Mouse (Mus musculus): ENCODE results near the gene Lama5.
"Not testable (repeated sequence)": the region's sequence is repeated elsewhere in the genome, so short reads cannot be mapped to it uniquely, and the experiment has no call there.

The Lama5 gene

GRCm38 (mm10) chr2:180225762-180226378 is at the start of gene Lama5:
Gene Lama5, minus strand, starts transcription at chr2:180225859.
- DNase-seq (ENCODE audit: low read depth, low spot score): no peak

- no peak for DNase-seq (ENCODE audit: low read depth, low spot score)
Observed at GRCm38 (mm10) chr2:180274523-180274922, 48.9 kb upstream of the Lama5 start.

- DNase-seq (ENCODE audit: low read depth, low spot score): peak; percentile 96
Observed at GRCm38 (mm10) chr2:180273394-180274244, 48.0 kb upstream of the Lama5 start, which contains the start of gene Cables2. Gene Cables2, minus strand, starts transcription at chr2:180273496.

- no peak for DNase-seq (ENCODE audit: low read depth, low spot score)
Observed at GRCm38 (mm10) chr2:180272884-180273321, 47.2 kb upstream of the Lama5 start.

- no peak for DNase-seq (ENCODE audit: low read depth, low spot score)
Observed at GRCm38 (mm10) chr2:180271804-180272395, 46.2 kb upstream of the Lama5 start.

GRCm38 (mm10) chr2:180270537-180271255 is 45.0 kb upstream of the Lama5 start:
- no peak for DNase-seq (ENCODE audit: low read depth, low spot score)

GRCm38 (mm10) chr2:180269329-180269728 is 43.7 kb upstream of the Lama5 start:
- DNase-seq (ENCODE audit: low read depth, low spot score): no peak

GRCm38 (mm10) chr2:180267955-180268354 is 42.3 kb upstream of the Lama5 start:
- DNase-seq (ENCODE audit: low read depth, low spot score): no peak

GRCm38 (mm10) chr2:180262891-180263290 is 37.2 kb upstream of the Lama5 start:
- no peak for DNase-seq (ENCODE audit: low read depth, low spot score)

GRCm38 (mm10) chr2:180262441-180262840 is 36.8 kb upstream of the Lama5 start:
- DNase-seq (ENCODE audit: low read depth, low spot score): no peak

- DNase-seq (ENCODE audit: low read depth, low spot score): no peak
Observed at GRCm38 (mm10) chr2:180261901-180262300, 36.2 kb upstream of the Lama5 start.

- no peak for DNase-seq (ENCODE audit: low read depth, low spot score)
Observed at GRCm38 (mm10) chr2:180260610-180261480, 35.2 kb upstream of the Lama5 start.

GRCm38 (mm10) chr2:180259826-180260609 is 34.4 kb upstream of the Lama5 start:
- not testable (repeated sequence) for DNase-seq (ENCODE audit: low read depth, low spot score)

GRCm38 (mm10) chr2:180258951-180259484 is 33.4 kb upstream of the Lama5 start:
- DNase-seq (ENCODE audit: low read depth, low spot score): not testable (repeated sequence)

- no peak for DNase-seq (ENCODE audit: low read depth, low spot score)
Observed at GRCm38 (mm10) chr2:180257963-180258865, 32.6 kb upstream of the Lama5 start.

- peak; percentile 98 for DNase-seq (ENCODE audit: low read depth, low spot score)
Observed at GRCm38 (mm10) chr2:180257001-180257521, 31.4 kb upstream of the Lama5 start, which contains the start of gene Rps21. Gene Rps21, plus strand, starts transcription at chr2:180257377.

GRCm38 (mm10) chr2:180256296-180257000 is 30.8 kb upstream of the Lama5 start:
- no peak for DNase-seq (ENCODE audit: low read depth, low spot score)

- no peak for DNase-seq (ENCODE audit: low read depth, low spot score)
Observed at GRCm38 (mm10) chr2:180255701-180256100, 30.0 kb upstream of the Lama5 start.

All from WW6 (cell line).